Mouse (Mus musculus): Measurements from ENCODE around the gene Fam129b.
"Not testable (repeated sequence)": the region's sequence is repeated elsewhere in the genome, so short reads cannot be mapped to it uniquely, and the experiment has no call there.

Gene Fam129b

DNA sequence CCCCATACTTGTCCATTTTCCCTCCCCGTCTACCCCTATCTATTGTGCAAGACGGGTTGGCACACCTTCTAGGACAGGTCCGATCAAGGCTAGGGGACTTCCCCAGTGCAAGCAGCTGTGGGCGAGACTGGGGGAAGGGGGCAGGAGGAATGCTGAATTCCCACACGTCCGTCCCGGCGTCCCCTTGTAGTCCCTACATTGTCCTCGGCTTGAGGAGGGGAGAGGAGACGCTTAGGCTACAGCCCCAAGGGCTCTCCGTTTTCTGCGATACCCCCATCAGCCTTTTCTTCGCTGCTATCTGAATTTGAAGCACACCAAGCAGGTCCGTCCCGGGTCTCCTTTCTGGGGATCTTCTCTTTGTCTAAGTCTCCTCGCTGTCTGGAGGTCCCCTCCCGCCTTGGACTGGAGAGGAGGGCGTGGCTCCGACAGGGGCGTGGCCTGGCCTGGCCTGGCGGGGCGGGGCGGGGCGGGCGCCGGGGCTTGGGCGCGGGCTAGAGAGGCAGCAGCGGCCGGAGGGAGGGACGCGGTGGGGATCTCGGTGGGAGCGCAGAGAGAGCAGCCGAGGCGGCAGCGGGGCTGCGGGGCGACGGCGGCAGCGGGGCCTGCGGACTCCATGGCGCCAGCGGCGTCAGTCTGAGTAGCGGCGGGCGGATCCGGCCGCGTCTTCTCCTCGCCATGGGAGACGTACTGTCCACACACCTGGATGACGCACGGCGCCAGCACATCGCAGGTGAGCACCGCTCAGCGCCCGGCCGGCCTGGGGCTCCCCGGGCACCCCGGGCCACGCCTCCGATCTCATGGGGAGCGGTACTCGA, at the start of gene Fam129b:
Gene Fam129b, plus strand, starts transcription at position 440 of the 815 bp plus-strand sequence.
- in situ Hi-C loops (cut with MboI, MseI), result no loop called here

DNA sequence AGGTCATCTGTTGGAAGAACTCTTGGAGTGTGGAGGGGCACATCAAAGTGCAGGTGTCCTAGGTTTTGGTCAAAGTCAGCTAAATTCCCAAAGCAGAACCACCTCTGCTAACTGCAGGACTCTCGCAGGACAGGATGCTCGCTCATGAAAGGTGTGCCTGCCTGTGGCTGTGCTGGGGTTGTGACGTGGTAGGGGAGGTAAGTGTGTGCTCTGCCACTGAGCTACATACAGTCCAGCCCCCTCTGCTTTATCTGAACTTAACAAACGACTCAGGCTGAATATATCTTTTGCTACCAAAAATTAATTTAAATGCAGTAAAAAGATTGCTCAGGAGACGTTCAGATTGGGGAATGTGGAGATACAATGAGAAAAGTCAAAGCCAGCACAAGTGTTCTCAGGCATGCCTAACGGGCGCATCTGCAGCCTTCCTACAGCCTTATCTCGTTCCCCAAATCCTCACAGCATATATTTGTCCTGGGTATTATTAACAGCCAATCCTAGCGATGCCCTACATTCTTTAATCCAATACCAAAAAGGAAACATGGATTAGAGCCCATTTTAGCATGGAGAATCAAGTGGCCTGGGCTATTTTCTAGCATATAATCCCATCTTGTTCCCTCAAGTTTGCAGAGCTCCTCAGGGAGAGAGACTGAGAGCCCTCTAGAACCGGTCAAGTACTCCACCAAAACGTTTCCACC, 46.8 kb upstream of the Fam129b start:
- in situ Hi-C loops (cut with MboI, MseI), result no loop called here

DNA sequence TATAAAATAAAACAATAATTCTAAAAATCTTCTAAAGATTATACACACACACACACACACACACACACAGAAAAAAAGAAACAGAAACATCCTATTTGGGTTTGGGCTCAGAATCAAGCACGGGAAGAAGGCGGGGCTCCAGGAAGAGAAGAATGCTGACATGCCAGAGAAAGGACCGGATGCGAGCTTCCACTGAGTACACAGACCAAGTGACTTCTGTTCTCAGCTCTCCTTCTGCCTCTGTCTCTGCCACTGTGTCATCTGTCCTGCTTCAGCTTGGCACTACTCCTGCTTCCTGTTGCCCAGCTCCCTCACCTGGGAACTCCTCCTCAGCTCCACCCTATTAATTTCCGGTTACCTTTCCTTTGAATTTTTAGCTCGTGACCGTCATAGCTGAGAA, 41.4 kb upstream of the Fam129b start:
- in situ Hi-C loops (cut with MboI, MseI), result no loop called here

DNA sequence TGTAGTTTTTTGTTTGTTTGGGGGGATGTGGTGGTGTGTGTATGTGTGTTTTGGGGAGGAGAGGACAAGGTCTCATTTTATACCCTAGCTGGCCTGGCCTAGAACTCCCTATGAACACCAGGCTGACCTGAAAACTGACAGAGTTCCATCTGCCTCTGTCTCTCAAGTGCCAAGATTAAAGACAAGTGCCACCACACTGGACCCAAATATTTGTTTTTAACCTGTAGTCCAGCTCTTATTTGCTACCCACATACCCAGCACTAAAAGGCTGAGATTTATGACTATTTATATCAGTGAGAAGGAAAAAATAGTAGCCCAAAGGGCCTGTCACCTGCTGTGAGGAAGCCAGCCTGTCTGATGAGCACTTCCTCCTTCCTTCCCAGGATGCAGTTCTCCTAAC, 40.3 kb upstream of the Fam129b start:
- in situ Hi-C loops (cut with MboI, MseI), result no loop called here

DNA sequence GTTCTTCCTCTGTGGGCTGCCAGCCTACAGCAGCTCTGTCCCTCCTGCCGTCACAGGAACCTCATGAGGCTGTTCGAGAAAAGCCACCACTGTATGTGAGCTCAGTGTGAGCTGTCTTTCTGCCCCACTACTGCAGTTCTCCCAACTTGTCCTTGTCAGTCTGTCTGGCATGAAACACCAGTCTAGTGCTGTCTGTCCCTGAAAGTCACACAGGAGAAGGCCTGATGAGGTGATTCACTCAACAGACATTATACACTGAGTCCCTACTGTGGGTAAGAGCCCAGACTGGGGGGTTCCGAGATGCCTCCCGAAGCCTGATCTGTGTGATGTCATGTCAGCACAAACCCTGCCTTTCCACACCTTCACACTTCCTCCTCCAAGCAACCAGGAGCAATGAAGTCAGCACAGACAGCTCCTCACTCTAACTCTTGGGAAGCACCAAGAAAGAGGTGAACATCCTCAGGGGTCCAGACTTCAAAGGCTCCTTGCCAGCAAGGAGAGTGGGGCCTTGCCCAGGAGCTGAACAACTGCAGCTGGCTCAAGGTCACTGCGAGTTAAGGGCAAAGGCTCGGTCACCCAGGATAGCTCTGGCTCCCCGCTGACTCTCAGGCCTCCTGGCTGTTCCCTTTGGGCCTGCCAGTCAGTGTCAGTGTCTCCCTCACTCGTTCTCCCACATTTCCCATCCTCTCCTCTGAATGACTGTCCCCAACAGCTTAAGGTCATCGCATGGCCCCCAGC, 37.6 kb upstream of the Fam129b start:
- in situ Hi-C loops (cut with MboI, MseI), result no loop called here

DNA sequence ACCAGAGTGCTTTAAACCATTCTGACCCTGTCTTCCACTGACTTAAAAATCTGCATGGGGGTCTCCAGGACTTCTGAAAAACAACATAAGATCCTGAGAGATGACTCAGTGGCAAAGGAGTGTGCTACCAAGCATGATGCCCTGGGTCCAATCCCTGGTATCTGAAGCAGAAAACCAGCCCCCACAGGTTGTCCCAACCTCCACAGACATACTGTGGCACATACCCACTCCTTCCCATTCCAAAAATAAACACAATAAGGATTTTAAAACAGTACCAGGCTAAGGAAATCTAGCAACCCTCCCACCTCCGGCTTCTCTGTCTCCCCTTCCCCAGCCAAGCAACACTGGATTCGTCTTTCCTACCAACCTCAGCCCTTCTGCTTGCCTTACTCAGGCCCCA, 36.7 kb upstream of the Fam129b start:
- in situ Hi-C loops (cut with MboI, MseI), result no loop called here

DNA sequence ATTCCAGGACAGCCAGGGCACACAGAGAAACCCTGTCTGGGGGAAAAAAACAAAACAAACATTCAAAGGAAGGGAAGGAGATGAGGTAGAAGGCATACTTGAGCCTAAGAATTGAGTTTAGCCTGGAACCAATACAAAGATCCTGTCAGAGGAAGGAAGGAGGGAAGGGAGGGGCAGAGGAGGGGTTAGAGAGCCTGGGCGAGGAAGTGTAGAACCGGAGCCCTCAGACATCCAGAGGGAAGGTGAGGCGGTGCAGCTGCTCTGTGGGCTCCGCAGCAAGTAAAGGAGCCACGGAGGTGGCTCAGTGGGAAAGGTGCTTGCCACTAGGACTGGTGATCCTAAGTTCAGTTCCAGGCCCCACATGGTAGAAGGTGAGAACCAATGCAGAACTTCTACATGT, 34.8 kb upstream of the Fam129b start:
- in situ Hi-C loops (cut with MboI, MseI), result loop anchor here (5.0 kb wide), 1 partner anchor 54 kb away; no protein-coding TSS in a partner anchor

DNA sequence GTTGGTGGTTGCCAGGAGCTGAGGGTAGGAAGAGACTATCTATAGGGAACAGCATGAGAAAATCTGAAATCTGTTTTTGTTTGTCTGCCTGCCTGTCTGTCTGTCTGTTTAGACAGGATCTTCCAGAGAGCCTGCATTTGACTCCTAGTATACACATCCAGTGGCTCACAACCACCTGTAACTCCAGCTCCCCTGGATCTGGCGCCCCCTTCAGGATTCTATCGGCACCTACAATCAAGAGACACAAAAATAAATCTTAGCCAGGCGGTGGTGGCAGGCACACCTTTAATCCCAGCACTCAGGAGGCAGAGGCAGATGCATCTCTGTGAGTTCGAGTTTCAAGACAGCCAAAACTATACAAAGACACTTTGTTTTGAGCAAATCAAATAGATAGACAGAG, 33.4 kb upstream of the Fam129b start:
- in situ Hi-C loops (cut with MboI, MseI), result loop anchor here (5.0 kb wide), 1 partner anchor 55 kb away; no protein-coding TSS in a partner anchor

DNA sequence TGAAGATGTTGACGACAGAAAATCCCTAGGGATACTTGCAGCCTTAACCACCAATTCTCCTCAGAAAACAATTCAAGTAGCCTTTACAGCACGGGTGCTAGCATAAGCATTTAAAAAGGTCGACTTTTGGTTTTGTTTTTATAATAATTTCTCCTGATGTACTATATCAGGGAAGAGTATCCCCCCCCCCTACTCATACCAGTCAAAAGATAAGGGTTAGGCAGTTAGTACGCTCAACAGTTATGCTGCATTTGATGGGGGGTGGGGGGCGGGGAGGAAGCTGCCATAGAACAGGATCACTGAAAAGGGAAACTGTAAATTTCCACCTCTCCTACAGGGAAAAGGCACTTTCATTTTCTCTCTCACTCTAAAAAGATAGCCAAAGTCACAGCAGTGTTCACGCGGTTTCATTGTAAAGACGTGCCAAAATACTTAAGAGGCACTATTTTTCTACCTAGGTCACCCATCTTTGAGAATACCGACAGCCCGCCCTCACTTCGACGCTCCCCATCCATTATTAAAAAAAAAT, 30.3 kb upstream of the Fam129b start:
- in situ Hi-C loops (cut with MboI, MseI), result no loop called here

DNA sequence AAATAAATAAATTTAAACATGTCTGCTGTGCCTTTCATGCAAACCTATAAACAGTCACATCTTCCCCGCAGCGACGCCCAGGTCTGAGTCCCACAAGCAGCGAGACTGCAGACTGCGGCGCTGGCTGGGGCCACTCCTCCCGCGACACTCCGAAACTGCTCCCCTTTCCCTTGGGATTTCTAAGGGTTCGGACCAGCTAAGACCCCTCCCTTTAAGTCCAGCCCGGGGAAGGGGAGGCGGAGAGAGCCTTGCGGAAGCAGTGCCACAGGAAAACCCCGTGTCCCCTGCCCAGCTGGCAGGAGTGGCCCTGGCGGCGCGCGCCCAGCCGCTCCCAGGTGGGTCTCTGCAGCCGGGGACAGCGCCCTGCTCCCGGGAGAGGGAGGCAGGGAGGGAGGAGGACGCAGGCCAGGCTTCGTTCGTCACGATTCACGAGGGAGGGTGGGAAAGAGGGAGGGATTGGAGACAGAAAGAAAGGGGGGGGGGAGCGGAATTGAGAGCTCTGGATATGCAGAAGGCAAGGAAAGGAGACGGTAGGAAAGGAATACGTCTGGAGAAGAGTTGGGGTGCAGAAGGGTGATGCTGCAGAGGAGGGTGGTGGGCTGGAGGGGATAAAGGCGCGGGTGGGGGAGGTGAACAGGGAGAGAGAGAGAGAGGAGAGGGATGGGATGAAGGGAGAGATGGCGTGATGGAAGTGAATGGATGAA, 29.7 kb upstream of the Fam129b start:
- in situ Hi-C loops (cut with MboI, MseI), result no loop called here

DNA sequence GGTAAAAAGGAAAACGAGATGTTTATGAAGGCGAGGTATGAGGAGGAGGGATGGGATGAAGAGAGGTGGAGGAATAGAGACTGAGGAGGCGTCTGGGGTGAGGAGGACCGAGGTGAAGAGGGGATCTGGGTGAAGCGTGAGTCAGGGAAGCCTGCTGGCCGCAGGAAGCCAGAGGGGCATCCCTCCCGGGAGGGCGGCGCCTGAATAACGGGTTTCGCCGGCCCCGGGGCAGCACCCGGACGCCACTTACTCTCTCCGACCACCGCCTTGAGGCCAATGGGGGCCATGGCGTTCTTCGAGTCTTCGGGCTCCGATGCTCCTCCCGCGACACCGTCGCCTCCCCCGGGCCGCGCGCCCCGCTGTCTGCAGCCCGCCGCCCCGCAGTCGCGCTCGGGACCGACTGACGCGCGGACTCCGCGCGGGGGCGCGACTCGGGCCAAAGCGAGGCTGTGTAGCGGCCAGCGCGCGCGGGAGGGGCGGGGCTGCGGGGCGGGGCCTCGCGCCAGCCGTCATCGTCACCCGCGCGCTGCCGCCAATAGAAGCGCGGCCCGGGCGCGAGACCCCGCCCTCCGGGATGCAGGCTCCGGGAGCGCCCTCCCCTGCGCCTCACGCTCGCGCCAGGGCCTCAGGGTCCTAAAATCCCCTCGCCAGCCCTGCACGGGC, 29.0 kb upstream of the Fam129b start, which contains the start of gene Stxbp1:
Gene Stxbp1, minus strand, starts transcription at position 441 of the 663 bp plus-strand sequence.
- in situ Hi-C loops (cut with MboI, MseI), result no loop called here

DNA sequence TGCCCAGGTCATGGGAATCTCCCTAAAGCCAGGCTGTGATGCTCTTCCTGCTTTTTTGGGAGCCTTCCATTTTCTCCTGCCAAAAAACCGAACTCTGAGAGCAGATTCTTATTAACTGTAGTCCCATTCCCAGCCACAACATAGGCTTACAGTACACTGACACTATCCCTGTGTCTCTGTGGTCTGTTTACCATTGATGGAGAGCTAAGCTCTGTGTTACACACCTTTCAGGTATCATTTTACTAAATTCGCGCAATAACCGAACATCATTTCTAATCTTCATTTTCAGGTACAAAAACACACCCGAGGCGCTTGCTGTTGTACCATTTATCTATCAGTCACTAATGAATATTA, 28.5 kb upstream of the Fam129b start:
- in situ Hi-C loops (cut with MboI, MseI), result no loop called here

DNA sequence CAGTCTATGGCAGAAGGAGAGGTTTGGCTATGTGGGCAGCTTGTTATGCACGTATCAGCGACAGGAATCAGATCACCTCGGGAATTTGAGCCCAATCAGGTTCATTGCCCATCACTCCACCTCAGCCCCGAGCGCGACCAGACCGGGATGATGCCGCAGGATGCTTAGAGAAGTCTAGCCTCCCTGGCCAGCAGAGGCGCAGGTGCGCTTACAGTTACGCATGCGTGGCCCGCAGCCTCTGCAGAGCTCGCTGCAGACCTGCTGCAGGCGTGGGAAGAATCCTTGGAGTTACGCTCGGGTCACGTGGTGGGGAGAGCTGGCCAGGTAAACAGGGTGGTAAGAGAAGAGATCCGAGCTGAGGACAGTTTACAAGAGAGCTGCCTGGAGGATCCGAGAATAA, 23.8 kb upstream of the Fam129b start:
- in situ Hi-C loops (cut with MboI, MseI), result no loop called here

DNA sequence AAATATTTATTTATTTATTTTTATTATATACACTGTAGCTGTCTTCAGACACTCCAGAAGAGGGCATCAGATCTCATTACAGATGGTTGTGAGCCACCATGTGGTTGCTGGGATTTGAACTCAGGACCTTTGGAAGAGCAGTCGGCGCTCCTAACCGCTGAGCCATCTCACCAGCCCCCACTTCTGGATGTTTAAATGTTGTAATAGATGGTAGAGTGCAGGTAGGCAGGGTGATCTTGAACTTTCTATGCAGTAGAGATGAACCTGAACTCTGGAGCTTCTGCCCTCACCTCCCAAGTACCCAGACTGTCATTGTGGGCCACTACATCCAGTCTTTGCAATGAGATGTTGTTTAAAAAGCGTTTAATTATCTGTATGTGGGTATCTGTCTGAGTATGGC, 22.2 kb upstream of the Fam129b start:
- in situ Hi-C loops (cut with MboI, MseI), result not testable (repeated sequence)

DNA sequence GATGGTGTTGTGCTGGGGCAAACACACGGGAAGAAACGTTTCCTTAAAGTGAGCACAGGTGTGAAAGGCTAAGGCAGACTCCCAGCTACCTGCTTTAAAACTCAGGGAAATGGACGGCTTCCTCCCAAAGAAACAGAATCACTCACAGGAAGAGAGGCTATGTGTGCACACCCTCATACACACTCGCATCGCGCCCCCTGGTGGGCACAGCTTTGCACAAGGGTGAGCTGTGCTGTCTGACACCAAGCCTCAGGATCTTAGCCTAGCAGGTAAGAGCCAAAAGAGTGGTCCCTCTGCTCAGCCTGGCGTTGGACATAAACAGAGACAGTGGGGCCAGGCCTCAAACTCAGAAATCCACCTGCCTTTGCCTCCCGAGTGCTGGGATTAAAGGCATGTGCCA, 21.7 kb upstream of the Fam129b start:
- in situ Hi-C loops (cut with MboI, MseI), result no loop called here

DNA sequence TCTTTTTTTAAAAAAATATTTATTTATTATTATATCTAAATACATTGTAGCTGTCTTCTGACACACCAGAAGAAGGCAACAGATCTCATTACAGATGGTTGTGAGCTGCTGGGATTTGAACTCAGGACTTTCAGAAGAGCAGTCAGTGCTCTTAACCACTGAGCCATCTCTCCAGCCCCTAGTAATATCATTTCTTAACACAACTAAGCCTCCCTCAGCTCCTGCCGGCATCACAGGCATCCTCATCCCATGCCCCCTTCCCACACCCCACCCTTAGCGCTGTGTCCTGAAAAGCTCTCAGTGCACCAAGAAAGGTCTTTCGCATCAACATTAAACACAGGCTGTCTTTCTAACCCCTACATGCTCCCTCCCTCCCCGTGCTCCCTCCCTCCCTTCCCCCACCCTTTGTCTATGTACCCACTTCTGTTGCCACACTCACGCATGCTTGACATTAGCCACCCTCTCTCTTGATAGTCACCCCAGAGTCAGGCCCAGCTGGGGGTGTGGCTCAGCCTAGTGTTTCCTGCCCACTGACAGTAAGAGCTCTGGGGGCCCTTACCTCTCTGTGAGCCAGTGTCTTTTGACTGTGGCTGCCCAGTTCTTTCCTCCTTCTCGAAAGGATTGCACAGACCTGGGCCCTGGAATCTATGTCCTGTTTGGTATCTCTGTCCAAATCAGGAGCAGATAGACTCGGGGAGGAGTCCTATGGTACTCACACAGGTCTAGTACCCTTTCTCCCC, 20.7 kb upstream of the Fam129b start:
- in situ Hi-C loops (cut with MboI, MseI), result no loop called here

DNA sequence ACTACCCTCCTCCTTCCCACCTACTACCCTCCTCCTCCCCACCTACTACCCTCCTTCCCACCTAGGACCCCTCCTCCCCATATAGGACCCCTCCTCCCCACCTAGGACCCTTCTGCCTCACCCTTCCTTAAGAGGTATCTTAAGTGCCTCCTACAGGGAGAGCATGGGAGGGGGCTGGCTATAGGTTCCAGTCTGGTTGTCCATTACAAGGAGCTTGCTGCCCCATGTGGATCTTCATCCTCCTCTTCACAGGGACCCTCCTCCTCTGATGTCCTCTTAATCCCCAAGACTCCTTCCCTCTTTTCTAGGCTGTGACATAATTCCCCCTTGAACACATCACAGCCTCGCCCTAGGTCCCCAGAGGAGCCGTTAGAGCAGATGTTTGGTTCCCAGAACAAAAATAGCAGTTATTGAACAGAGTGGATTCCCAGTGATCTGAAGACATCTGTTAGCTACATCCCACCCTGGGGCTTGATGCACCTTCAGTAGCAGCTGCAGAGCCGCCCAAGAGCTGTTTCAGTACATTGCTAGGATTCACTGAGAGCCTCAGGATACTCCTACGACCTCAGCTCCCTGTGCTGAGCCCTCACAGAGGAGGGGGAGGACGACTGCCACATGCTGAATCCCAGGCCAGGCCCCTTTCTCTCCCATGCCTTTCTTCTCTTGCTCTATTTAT, 20.0 kb upstream of the Fam129b start:
- in situ Hi-C loops (cut with MboI, MseI), result no loop called here

DNA sequence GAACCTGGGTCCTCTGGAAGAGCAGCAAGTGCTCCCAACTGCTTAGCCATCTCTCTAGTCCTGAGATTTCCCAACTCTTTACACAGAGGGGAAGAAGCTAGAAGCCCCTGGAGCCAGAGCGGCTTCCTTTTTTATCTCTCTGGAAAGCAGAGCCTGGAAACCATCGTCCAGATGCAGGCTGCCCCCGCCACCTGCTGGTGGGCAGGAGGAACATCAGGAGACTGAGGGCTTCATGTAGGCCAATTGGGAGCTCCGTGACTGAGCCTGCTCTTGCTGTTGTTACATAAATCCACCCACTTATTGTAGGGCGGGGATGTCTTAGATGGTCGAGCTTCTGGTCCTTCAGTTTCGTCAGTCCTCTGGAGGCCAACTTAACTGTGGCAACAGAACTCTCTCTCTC, 18.3 kb upstream of the Fam129b start:
- in situ Hi-C loops (cut with MboI, MseI), result no loop called here

DNA sequence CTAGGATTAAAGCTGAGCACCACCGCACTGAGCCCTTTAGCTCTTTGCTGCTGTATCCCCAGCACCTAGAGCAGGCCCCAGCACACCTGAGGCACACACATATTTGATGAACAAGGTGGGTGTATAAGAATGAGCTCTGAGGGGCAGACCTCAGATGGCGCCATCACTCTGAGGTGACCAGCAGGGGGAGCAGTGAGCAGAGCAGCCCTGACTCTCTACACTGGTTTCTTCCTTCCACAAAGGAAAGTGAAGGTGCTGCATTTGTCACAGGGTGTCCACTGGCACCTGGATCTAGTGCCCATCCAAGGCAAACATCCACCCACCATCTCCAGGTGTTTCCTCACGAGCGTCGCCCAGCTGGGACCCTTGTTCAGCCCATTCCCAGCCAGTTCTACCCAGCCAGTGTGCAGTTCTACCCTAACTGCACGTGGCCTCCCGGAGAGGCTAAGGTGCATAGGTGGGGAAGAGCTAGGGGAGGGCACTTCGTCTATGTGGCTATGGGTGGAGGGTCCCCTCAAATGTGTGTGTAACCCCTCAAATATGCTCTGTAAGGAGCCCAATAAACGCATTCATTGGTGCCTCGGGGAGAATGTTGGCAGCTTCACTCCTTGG, 16.8 kb upstream of the Fam129b start:
- in situ Hi-C loops (cut with MboI, MseI), result no loop called here

All from T-helper 1 cell (primary cell).